Mouse (Mus musculus): ENCODE data around the gene Cep170b.
A peak's percentile ranks its signal among the peaks of the same experiment; 100 is the strongest.

The Cep170b gene

GRCm38 (mm10) chr12:112702374-112703320, 17.6 kb upstream of the Cep170b start:
- DNase-seq (ENCODE audit: inconsistent ontology term), result peak; percentile 12

- peak; percentile 89 for DNase-seq (ENCODE audit: inconsistent ontology term)
These were observed 13.3 kb upstream of the Cep170b start for GRCm38 (mm10) chr12:112706704-112707572.

DNA sequence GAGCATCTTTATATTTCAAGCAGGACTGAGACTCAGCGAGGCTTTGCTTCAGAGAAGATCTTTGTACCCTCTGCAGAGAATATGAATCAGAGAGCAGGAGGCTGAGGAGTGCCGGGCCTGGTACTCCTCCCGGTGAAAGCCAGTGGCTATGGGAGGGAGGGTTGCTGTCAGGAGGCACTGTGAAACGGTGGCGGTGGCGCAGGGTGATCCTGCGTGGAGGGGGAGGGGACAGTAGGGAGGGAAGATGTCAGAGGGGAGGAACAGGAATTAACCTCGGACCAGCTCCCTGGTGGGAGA, 12.7 kb upstream of the Cep170b start:
- DNase-seq (ENCODE audit: inconsistent ontology term), result no peak

DNA sequence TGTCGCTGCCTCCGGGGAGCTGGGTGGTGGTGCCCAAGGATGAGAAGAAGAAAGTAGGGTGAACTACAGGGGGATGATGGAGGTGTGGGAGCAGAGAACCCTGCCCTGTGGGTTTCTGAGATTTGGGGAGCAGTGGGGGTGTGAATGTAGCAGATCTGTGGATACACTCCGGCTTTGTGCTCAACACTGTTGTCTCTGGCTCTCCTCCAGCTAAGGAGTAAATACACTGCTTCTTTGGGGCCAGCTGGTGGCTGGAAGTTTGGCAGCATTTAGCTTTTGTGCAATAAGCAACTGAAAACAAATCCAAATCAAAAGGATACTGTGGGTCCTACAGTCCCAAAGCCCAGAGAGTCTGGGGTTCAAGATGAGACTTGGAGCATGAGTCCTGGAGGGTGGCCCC, 6.3 kb upstream of the Cep170b start:
- DNase-seq (ENCODE audit: inconsistent ontology term), result peak; percentile 40

GRCm38 (mm10) chr12:112717140-112717539, 3.1 kb upstream of the Cep170b start:
- no peak for DNase-seq (ENCODE audit: inconsistent ontology term)

- DNase-seq (ENCODE audit: inconsistent ontology term), result no peak
These were observed 1.3 kb upstream of the Cep170b start for GRCm38 (mm10) chr12:112718995-112719394.

GRCm38 (mm10) chr12:112720890-112721423, 702 bp downstream of the Cep170b start:
- peak; percentile 47 for DNase-seq (ENCODE audit: inconsistent ontology term)

DNA sequence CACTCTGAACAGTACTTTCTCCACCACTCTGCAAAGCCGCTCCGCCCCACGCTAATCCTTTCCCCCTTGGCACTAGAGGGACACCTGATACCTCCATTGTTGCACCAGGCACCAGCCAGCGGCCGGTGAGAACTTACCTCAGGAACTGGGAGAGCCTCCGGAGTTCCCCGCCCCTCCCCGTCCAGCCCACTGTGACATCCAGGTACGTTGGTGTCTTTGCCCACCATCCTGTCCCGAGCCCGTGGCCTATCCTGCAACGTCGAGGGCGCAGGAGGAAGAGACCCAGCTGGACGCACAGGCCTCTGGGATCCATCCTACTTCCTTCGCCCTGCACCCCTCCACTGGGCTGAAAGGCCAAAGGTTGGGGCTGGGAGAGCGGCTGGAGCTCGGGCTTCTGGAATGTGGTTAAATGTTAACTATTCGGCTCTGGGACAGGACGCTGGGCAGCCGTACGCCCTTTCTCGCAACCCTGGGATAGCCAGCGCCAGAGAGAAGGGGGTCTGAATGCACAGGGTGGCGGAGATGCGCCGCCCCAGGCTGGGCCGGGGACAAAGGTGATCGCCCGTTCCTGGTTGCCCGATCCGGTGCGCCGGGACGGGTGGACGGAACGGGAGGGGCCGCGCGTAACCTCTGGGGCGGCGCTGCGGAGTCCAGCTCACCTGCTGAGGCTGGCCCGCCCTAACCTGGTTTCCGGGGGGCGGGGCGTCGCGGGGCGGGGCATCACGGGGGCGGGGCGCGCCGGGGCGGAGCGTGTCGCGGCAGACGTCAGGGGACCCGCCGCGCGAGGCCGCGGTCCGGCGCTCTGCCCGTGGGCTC, 1.4 kb downstream of the Cep170b start:
- DNase-seq (ENCODE audit: inconsistent ontology term), result peak; percentile 79

DNA sequence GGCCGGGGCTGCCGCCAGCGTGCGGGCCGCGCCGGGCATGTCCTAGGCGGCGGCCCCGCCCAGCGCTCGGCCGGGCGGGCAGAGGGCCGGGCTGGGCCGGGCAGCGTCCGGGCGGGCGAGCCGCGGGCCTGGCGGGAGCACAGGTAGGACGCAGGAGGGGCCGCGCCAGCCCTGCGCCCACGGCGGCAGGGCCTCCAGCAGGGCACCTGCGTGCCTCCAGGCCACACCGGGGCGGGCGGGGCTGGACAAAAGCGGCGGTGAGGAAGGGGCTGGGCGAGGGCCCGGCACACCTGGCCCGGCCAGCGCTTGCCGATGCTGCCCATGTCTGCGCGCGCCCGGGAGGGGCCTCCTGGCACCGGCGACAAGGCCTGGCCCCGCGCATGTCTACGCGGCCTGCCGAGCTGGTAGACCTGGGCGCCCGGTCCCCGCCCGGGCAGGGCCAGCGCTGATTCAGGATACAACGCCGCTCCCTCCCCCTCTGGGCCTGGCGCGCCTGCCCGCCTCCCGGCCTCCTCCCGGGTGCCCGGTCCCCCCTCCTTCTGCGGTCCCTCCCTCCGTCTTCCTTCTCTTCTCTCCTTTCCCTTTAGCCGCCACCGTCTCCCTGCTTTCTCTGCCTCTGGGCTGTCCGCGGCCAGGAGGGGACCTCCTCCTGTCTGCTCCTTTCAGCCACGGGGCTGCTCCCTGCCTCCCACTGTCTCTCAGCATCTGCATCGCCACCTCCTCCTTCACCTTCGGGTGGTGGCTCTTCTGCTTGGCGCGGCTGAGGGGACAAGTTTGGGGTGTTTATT, 2.2 kb downstream of the Cep170b start:
- DNase-seq (ENCODE audit: inconsistent ontology term), result peak; percentile 75

DNA sequence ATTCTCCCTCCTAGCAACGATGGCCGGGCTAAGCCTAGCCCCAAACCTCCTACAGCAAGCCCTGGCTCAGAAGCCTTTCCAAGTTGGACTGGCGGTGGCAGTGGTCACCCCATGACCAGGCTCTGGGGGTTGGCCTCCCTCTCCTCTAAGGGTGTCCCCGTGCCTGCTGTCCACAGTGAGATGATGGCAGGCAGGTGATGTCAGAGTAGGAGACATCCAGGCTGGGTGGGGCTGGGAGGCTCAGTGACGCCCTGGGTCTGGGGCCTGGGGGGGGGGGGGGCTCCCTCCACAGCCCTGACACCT, 2.7 kb downstream of the Cep170b start:
- no peak for DNase-seq (ENCODE audit: inconsistent ontology term)

DNA sequence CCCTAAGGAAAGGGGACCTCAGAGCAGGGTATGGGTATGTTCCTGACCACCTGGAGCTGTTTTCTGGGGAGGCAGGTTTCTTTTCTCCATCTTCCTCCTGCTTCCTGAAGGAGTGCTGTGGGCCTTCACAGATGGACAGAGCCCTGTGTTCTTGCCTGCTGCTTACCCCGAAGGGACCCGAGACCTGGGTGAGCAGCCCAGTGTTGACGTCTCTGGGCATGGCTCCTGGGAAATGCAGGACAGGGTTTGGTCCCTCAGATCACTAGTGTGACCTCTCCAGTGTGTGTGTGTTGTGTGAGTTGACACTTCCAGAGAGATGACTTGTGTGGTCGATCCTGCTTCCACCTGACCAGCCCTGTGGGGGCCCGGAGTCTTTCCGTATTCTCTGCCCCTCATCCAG, 3.2 kb downstream of the Cep170b start:
- no peak for DNase-seq (ENCODE audit: inconsistent ontology term)

DNA sequence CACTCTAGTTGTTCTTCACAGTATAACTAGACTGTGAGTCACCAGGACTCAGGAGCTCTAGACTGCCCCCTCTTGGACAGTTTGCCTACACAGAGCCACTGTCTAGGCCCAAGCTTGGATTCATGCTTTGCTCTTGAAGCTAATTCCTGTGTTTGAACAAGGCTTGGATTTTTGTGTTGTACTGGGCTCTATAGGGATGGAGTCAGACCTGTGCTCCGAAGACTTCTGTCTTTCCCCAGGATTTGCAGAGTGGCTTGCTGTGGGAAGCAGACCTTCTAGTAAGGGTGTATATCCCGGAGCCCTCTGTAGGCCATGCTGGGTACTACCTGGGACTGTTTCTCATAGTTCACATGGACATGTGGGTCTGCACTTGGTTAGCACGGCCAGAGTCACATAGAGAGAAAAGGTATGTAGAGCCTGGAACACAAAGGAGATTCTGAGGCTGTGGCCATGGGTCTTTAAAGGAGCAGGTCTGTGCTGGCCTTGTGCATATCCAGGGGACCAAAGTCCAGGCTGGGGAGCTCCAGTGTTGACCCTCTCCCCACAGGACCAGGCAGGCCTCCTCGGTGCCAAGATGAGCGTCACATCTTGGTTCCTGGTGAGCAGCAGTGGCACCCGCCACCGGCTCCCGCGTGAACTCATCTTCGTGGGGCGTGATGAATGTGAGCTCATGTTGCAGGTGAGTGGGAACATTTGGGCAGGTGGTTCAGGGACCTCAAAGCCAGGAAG, 4.0 kb downstream of the Cep170b start:
- peak; percentile 56 for DNase-seq (ENCODE audit: inconsistent ontology term)

GRCm38 (mm10) chr12:112727801-112728200, 7.5 kb downstream of the Cep170b start:
- no peak for DNase-seq (ENCODE audit: inconsistent ontology term)

GRCm38 (mm10) chr12:112730808-112731207, 10.6 kb downstream of the Cep170b start:
- no peak for DNase-seq (ENCODE audit: inconsistent ontology term)

- DNase-seq (ENCODE audit: inconsistent ontology term), result no peak
These were observed 12.3 kb downstream of the Cep170b start for GRCm38 (mm10) chr12:112732591-112732990.

- no peak for DNase-seq (ENCODE audit: inconsistent ontology term)
These were observed 14.0 kb downstream of the Cep170b start for GRCm38 (mm10) chr12:112734108-112734820.

DNA sequence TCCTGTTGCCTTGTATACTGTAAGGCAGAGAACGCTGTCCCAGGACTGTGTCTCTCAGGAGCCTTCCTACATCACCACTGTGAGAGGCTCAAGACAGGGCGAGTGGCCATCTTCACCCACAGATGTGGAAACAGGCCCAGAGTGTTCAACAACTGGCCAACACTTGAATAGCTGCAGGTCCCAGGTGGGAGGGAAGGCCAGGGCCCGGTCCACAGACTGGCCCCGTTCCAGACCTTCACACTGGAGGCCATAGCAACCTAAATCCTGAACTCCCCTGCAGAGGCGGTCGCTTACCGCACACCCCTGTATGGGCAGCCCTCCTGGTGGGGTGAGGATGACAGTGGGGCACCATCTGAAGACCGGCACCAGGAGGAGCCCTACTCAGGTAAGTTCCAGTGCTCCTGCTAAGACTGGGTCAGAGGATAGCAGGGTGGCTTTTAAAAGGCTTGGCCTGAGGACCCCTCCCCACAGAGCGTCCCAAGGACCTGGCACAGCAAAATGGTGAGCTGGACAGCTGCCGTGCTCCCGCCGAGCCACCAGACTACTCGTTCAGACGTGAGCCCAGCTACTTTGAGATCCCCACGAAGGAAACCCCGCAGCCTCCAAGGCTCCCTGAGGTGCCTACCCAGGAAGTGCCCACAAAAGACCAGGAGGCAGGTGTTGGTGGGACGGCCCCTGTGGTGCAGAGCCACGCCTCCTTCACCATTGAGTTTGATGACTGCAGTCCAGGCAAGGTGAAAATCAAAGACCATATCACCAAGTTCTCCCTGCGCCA, 14.8 kb downstream of the Cep170b start:
- DNase-seq (ENCODE audit: inconsistent ontology term), result no peak

DNA sequence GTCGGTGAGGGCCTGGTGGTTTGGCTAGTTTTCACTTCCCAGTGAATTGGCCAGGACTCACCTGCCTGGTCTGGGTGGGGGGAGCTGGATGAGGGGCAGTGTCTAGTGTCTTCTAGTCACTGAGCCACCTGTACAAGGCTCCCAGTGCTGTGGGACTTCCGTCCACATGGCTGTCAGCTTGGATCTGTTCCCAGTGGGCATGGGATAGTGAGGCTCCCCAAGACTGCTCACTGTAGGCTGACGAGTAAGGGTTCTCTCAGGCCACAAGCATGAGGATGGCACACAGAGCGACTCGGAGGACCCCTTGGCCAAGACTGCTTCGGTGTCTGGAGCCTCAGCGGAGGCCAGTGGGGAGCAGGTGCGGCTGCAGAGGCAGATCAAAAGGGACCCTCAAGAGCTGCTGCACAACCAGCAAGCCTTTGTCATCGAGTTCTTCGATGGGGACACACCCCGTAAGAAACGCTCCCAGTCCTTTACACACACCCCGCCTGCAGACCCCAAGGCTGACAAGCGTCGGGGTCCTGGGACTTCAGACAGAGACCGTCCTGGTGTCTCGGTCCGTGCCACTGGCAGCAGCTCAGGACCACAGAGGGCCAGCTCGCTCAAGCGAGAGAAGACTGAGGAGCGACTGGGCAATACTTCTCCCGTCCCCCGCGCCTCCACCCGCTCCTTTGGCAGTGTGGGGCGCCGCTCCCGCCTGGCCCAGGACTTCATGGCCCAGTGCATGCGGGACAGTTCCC, 15.8 kb downstream of the Cep170b start:
- no peak for DNase-seq (ENCODE audit: inconsistent ontology term)

Measured in Muller cell, postnatal 12 days (primary cell).